ENCODE assay signal across 16 mouse cellular contexts in genomic region chr1:124043421-124043820, GRCm38 (mm10). TPM values are rescaled to one million over a fixed set of nuclear protein-coding genes. Genes with fewer than 3 reads are reported as not detected.
DNase-seq lines count a peak whose midpoint lies in the region; ATAC-seq and TF ChIP-seq lines count a peak whose summit lies in the region.
"Had no signal": no experiment of that assay in that cellular context is flagged by ENCODE, and none has a peak within 500 bp of the region (broad histone marks: within the 10 kb centered on the region; RNA-seq: fewer than 3 reads in every experiment).

No protein-coding gene starts in this region.

- no peaks in the 10 kb centered on the region for H3K36me3 ChIP-seq in midbrain, embryonic 16.5 days (ENCODE audit: control insufficient read depth, insufficient read depth, low read length)
- H3K36me3 ChIP-seq: embryonic facial prominence, embryonic 10.5 days; G1E; heart, embryonic 10.5 days; limb, embryonic 15.5 days had no signal

- H3K27me3 ChIP-seq in midbrain, embryonic 16.5 days (ENCODE audit: control insufficient read depth, insufficient read depth, low read depth, low read length): no peaks in the 10 kb centered on the region

- H3K9me3 ChIP-seq in midbrain, embryonic 16.5 days (replicated peaks; ENCODE audit: control insufficient read depth, low read length, poor library complexity, severe bottlenecking): no peaks in the 10 kb centered on the region
- H3K9me3 ChIP-seq: embryonic facial prominence, embryonic 10.5 days; heart, embryonic 10.5 days; limb, embryonic 15.5 days had no signal

- 0 out of 2 replicates have a peak, but pooled peaks have one; percentile 21 for ATAC-seq in frontal cortex, adult (ENCODE audit: low TSS enrichment)
- ATAC-seq in midbrain, embryonic 16.5 days: no peak

- no peak overlapping the region; the same call in 1 of the 2 replicates for H3K27ac ChIP-seq in midbrain, embryonic 16.5 days (ENCODE audit: low read length)
- H3K27ac ChIP-seq: embryonic facial prominence, embryonic 10.5 days; heart, embryonic 10.5 days; limb, embryonic 15.5 days had no signal

- no peak for DNase-seq in frontal cortex, postnatal 25 days (ENCODE audit: low spot score in 2 of 2)
- DNase-seq in brain, embryonic 14.5 days (ENCODE audit: low read depth): peak; percentile 47
- DNase-seq in cerebellum, postnatal 14 days: peak; percentile 29 to 30
- no peak for DNase-seq in heart, postnatal 25 days (ENCODE audit: low spot score)
- DNase-seq in lung, postnatal 10 days: no peak
- DNase-seq: adrenal gland, adult 8-10 months; heart, postnatal 36 days; kidney, adult 2 months; lung, adult 18-20 months had no signal

- H3K4me2 ChIP-seq in midbrain, embryonic 16.5 days (ENCODE audit: low read length): peak overlapping the region; percentile 80
- H3K4me2 ChIP-seq: limb, embryonic 15.5 days had no signal

- WGBS in midbrain, embryonic 16.5 days: 35% methylated on average over 6 of the region's 6 CpGs

- peaks cover 7% of the 10 kb centered on the region; the same call in 1 of the 2 replicates for H3K4me1 ChIP-seq in midbrain, embryonic 16.5 days (ENCODE audit: control insufficient read depth, insufficient read depth, low read length)

- H3K9ac ChIP-seq in midbrain, embryonic 16.5 days (ENCODE audit: low read depth, low read length): peak overlapping the region; percentile 89
- H3K9ac ChIP-seq: limb, embryonic 15.5 days had no signal

- no peak for TF ChIP-seq CTCF in brain, embryonic 14.5 days (IDR thresholded peaks at IDR 0.05; ENCODE audit: borderline replicate concordance, extremely low read depth, insufficient read depth, insufficient read length)

- intact Hi-C loops in heart, postnatal 25 days (cut with DNase I): no loop called here

- peak overlapping the region; percentile 75 for H3K4me3 ChIP-seq in midbrain, embryonic 16.5 days (ENCODE audit: low read depth, low read length)
- H3K4me3 ChIP-seq: embryonic facial prominence, embryonic 10.5 days; heart, embryonic 10.5 days; limb, embryonic 15.5 days had no signal

- TF ChIP-seq POLR2A in brain, embryonic 14.5 days (IDR thresholded peaks at IDR 0.05; ENCODE audit: borderline replicate concordance, extremely low read depth, insufficient read depth, insufficient read length, poor library complexity, severe bottlenecking): no peak

RNA-seq across cellular contexts. Expression of gene Dpp10, which starts 1.9 kb away (rescaled TPM):
- polyA plus RNA-seq in brain, embryonic 14.5 days (2012; rRNA removed): 9.5 and 19.5 TPM in 2 replicates
- polyA plus RNA-seq in midbrain, embryonic 16.5 days (2015; fragmentation: Nextera tagmentation; extraction: Ambion mirVana): 19.5 and 26.0 TPM in 2 replicates
- not detected for total RNA-seq in heart, postnatal 25 days (2021)
- total RNA-seq: heart, postnatal 36 days; megakaryocyte progenitor cell, adult 5-6 weeks had no signal
- polyA plus RNA-seq: G1E had no signal

Comparison
In these comparisons a context has a peak if more than half of its experiments do, and no peak if none do; other contexts are left out.
1. DNase-seq: peak in brain, embryonic 14.5 days (single experiment) and cerebellum, postnatal 14 days (2 of 2); none in frontal cortex, postnatal 25 days (0 of 2), heart, postnatal 25 days (single experiment) and lung, postnatal 10 days (single experiment).